Mouse (Mus musculus) cerebellum, postnatal 4 days (tissue): Measurements from ENCODE around the gene Cep68.
"Not testable (repeated sequence)": the region's sequence is repeated elsewhere in the genome, so short reads cannot be mapped to it uniquely, and the experiment has no call there.

Experiments
- DNase-seq, 2 experiments: peaks; one replicate each; pipeline ENCODE4 v3.0.0; 2022; ENCODE audit warnings: low spot score in 2 of 2, mixed read lengths in 1 of 2

Gene Cep68

DNA sequence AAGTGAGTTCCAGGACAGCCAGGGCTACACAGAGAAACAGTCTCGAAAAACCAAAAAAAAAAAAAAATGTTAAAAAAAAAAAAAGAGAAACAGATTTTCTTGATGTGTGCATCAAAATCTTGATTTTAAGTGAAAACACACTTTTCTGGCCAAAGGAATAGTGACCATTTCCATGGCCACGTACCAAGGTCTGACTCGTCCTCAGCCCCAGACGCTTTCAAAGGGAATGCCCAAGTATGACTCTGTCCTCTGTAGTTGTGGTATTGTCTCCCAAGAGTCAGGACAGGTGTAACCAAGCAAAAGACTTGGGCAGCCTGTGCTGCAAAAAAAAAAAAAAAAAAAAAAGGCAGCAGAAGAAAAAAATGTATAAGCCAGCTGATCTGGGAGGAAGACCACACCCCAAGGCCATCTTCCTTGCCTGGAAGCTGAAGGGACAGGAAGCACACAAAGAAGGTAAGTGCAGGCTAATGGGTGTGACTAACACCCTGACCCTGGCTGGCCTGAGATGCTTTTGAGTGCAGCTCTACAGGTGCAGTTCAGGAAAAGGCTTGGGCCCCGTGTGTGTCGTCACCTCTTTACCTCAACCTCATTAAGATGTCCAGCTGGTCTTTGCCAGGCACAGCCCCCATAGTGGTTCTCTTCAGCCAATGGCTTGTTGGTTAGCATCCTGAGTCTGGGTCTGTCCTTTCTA, 6.7 kb downstream of the Cep68 start:
- no peak for DNase-seq

DNA sequence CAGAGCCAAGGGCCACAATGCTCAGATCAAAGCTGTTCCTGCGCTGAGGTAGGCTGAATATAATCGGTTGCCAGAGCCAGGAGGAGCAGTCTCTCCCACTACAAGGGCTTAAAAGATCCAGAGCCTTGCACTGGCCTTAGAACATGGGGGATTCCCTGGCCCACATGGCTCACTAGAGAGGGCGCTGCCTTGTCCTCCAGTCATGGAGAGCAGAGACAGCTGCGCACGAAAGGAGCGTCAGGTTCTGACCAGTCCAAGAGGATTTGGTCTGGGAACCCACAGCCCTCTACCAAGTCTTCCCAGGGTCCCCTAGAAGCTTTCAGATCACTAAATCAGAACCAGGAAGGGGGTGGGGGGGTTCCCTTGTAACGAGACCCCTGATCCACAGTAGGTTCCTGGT, 7.9 kb downstream of the Cep68 start:
- no peak for DNase-seq

DNA sequence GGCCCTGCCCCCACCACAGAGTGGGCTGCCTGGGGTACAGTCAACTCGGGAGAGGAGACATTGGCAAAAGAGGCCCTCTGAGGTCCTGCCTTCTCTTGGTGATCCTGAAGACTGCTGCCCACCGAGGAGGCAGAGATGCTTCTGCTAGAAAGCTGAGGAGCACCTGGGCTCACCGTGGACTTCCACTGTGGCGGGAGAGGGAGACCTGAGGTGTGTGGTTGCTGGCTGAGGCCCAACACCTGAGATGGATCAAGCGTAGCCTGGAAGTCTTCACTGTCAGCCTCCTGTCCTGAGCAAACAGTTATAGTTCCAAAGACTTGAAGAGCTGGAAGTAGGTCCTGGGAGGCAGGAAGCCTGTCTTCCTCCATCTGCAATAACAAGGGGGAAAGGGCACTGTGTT, 8.9 kb downstream of the Cep68 start:
- DNase-seq, result no peak

DNA sequence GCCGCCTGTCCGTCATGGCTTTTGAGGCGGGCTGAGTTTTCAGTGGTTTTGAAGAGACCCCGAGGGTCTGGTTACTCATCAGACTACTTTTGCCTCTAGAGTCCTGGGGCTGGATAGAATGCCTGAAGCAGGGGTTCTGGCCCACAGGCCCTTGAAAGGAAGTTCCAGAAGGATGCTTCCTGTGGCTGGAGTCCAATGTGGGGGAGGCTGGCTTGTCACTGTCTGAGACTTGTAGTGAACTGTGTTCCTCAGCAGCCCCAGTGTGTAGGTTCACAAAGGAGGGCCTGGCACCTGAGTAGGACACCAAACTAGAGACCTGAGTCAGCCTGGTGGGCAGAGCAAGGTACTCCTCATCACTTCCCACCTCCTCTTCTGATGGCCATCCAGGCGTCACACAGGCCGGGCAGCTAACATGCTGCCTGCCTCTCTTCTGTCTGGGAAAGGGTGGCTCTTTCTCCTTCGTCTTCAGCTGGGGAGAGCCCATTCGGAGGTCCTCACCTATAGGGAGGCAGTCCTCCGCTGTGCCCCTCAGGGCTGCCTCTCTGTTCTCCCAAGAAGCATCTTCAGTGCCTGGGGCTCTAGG, 9.9 kb downstream of the Cep68 start:
- no peak for DNase-seq

DNA sequence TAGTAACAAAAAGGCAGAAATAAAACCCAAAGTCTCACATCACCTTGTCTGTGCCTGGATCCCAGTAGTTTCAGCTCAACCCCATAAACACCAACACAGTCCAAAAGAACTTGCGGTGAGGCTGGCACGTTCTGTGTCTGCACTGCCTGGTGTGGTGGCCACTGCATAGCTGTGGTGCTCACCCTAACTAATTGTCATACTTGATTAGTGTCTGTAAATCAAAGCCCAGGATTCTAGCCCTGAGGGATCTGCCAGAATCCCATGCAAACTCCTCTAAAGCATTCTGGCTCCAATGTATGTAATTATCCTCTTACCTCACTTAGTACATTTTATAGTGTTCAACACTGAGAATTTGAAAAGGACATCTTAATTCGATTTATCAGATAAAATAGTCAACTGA, 11.3 kb downstream of the Cep68 start:
- DNase-seq, result no peak

DNA sequence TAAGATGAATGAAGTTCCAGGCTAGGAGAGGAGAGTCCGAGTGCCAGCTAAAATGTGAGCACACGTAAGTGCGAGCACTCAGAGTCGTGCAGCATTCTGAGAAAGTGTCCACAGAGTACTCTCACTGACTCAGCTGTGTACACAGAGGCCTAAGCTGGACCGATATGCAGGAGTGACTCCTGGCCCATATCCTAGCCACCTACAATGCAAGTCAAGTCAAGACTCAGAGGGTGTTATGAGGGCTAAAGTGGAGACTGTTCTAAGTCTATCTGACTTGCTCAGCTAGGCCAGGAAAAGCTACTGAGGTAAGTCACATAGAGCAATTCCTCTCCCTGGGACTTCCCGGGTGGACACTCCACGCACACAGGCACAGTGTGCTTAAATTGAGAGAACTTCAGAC, 12.2 kb downstream of the Cep68 start:
- no peak for DNase-seq

DNA sequence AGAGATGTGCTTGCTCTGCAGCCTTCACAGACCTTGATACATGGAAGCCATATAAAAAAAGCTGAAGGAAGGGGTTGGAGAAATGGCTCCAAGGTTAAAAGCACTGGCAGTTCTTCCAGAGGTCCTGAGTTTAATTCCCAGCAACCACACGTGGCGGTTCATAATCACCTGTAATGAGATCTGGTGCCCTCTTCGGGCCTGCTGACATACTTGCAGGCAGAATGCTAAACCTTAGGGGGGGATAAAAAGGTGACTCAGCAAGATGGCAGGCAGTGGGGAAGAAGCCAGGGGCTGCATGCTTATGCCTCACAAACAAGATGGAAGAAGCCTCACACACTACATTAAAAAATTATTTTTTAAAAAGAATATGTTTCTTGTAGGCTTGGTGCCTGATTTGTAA, 15.0 kb downstream of the Cep68 start:
- DNase-seq, result no peak

DNA sequence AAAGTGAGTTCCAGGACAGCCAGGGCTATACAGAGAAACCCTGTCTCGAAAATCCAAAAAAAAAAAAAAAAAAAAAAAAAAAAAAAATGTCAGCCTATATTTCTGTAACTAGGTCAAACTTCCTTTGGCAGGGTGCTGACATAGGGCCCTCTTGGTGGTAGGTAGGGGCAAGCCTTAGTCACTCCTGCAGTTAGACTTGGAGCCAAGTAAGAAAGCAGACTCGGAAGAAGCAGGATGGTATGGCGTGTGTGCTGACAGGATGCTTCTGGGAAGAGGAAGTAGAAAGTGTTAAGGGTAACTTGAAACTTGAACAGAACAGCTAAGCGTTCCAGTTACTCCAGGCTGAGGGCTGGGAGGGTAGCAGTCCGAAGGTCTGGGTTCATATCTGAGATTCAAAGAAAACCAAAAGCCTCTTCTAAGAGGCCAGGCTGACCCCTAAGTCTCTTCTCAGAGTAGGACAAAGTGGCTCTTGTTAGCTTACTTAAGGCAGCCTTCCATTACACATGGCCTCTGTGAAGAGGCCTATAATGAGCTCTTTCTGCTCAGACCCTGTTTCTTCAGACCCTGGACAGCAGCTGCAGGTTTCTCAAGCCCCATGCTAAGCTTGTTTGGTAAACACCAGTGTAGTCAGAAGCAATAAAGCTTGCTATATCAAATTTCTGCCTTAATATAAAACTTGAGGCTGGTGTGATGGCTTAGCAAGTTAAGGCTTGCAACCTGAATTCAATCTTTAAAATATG, 17.0 kb downstream of the Cep68 start:
- no peak for DNase-seq

DNA sequence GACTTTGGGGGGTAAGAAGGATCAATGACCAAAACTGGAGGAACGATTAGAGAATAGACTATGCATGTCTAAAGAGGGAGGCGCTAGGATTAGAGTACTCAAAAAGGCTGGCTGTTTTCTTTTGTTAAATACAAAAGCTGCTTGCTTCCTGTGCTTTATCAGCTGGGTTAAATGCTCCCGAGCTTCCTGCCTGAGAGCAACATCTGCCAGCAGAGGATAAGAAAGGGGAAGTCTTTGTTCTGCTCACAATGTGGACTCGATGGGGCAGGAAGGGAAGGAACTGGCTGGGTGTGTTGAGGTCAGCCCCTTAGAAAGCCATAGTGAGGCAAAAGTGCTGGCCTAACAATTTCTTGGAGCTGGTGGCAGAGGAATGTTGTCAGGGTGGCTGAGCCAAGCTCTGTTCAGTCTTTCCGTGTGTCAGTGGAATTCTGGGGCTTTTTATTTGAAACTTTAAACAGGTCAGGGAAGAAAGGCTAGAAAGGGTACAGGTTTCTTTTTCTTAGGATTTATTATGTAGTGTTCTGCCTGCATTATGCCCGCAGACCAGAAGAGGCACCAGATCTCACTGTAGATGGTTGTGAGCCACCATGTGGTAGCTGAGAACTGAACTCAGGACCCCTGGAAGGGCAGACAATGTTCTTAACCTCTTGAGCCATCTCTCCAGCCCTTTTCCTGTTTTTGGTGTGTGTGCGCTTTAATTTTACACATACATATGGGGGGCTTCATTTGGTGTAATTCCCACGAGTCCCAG, 17.9 kb downstream of the Cep68 start:
- DNase-seq, result no peak

DNA sequence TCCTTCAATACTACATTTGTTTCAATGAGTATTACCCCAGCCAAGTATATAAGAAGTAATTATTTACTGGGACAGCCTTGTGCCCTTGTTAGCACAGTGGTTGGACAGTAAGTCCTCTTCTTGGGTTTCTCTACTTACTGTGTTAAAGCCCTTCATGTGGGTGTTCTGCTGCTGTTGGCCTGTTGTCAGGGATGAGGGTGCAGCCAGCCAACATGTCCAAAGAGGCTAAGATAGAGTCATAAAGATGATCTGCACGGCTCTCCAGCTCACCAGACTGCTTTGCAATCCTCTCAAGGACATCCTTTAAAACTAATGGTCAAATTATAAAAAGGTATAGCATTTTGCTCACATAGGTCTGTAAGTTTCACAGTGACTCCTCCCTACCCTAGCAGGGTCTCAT, 18.9 kb downstream of the Cep68 start:
- no peak for DNase-seq

DNA sequence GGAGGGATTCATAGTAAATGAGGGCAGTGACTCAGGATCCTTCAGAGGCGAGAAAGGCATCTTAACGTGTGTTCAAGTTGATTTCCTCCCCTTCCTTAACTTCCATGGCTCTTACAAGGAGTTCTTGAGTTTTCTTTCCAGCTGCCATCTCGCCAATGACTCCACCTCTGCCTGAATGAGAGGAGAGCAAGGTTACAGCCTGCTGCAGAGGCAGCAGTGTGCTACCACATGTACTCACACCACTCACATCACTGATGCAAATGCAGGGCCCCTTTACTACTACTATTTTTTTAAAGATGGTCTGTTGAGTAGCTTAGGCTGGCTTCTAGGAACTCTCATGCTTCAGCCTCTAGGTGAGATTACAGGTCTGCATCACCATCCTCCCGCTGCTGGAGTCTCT, 19.9 kb downstream of the Cep68 start:
- no peak for DNase-seq

DNA sequence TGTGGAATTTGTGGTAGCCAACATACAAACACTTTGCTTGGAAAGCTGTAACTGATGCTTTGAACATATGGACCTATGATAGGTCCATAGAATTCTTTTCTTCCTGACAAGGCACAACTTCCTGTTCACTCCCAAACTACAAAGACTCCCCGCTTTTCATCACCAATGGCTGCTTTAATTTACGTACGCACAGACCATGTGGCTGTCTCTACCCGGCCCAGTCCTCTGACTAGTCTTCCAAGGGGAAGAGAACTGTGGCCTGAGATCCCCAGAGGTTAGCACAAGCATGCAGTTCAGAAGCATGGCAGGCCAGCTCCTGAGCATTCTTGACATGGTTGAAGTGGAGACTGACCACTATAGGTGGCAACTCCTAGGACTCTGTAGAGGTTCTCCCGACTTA, 20.6 kb downstream of the Cep68 start:
- no peak for DNase-seq

DNA sequence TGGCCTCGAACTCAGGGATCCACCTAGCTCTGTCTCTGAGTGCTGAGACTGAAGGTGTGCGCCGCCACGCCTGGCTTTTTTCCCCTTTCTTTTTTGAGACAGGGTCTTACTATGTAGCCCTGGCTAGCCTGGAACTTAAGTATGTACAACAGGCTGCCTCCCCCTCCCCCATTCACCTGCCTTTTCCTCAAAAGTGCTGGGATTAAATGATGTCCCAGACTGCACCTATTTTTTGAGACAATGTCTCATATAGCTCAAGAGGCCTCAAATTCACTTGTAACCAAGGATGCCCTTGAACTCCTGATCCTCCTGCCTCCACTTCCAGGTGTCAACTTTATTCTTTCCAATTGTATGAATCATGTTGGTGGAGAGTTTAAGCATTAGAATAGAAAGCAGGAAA, 23.3 kb downstream of the Cep68 start:
- no peak for DNase-seq

DNA sequence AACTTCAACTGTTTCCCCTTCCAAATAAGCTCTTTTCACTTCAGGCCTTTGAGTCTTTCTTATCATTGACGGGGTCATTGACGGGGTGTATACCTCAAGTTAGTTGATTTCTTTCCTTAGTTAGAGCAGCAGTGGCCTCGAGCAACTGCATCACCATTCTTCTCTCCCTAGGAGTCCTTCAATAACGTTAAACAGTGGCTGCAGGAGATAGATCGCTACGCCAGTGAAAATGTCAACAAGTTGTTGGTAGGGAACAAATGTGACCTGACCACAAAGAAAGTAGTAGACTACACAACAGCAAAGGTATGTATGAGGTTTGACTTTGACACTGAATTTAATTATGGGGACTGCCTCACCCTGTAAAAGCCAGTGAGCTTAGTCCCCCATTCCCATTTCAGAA, 25.0 kb downstream of the Cep68 start:
- no peak for DNase-seq

DNA sequence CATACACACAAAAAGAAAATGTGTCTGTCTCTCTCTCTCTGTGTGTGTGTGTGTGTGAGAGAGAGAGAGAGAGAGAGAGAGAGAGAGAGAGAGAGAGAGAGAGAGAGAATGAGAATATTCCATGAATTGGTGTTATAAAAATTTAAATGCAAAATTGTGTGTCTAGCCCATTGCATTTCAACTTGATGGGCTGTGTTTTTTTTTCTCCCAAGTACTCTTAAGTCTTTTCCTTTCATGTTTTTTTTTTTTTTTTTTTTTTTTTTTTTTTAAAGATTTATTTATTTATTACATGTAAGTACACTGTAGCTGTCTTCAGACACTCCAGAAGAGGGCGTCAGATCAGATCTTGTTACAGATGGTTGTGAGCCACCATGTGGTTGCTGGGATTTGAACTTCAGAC, 27.6 kb downstream of the Cep68 start:
- DNase-seq, result not testable (repeated sequence)

DNA sequence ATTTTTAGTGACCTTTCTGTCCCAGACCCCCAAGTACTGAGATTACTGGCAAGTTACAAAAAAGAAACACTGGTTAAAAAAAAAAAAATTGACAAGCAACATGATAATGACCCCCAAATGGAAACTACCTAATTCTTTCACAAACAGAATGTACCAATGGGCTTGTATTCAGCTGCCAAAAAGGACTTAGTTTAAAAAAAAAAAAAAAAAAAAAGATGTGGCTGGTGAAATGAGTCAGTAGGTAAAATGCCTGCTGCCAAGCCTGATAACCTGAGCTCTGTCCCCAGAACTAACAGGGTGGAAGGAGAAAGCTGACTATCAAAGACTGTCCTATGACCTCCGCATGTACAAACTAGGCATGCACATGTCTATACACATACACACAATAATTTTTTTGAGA, 32.0 kb downstream of the Cep68 start:
- no peak for DNase-seq

DNA sequence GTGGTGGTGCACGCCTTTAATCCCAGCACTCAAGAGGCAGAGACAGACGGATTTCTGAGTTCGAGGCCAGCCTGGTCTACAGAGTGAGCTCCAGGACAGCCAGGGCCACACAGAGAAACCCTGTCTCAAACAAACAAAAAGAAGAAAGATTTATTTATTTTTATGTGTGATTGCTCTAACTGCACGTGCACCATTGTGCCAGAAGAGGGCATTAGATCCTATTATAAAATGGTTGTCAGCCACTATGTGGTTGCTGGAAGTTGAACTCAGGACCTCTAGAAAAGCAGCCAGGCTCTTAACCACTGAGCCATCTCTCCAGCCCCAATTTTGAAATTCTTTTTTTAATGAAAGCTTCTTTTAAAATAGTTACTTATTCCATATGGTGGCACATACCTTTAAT, 32.8 kb downstream of the Cep68 start:
- no peak for DNase-seq

DNA sequence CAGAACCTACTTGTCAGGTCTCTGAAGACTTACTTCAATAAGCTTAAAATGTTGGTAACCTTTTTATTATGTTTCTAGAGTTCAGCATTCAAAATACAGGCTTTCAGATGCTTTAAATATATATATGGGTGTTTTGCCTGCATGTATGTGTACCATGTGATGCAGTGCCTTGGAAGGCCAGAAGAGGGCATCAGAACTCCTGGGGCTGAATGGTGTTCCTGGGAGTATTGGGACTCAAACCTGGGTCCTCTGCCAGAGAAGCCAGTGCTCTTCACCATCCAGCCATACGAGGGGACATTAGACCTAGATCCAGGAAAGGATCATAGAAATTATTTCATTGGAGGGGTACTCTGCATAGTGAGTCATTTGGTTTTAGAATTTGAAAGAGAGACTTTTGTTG, 34.5 kb downstream of the Cep68 start:
- no peak for DNase-seq

DNA sequence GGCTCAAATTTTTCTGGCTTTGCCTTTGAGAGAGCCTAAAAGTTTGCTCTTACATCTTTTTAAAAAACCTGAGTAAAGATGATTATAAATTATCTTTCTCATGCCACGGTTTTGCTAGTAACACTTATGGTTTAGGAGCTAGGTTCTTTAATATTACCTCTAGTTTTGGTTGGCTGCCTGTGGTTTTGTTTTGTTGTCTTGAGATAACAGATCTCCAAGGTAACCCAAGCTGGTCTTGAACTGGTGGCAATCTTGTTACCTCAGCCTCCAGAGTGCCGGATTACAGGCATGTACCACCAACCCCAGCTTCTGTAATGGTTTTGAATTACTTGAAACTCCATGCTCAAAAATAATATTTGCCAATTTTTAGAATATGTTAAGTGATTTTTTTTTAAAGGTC, 37.4 kb downstream of the Cep68 start:
- no peak for DNase-seq

DNA sequence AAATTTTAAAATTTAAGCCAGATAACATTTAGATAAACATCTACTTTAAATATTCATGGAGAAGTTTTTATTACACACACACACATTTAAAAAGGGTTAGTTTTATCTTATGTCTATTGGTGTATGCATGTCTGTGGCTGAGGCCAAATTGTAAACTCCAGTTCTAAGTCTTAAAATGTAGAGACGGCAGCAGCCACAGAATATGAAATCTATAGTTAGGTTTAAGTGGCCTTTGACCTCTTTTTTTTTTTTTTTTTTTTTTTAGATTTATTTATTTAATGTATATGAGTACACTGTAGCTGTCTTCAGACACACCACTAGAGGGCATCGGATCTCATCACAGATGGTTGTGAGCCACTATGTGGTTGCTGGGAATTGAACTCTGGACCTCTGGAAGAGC, 41.6 kb downstream of the Cep68 start:
- no peak for DNase-seq

DNA sequence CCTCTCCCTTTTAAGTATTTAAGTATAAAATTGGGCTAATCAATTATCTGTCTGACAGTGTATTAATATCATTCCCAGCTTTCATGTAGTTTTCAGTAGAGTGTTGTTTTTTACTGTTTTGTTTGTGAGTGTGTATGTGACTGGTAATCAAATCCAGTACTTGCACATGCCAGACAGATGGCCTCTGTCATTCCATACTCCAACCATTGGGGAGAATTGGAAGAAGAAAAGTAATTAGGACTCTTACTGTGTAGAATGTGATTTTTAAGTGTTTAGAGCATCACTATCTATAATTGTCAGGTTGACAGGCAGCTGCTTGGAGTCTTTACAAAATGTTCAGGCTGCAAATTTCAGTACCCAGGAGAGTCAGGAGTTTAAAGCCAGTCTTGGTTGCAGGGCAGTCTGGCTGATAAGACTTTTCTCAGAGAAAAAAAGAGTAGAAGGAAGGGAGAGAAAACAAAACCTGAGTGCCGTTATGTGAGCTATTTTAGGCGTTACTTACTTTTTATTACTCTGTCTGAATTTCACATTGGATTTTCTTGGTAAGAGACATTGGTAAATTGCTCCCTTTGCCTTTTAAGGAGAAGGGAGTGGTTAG, 42.5 kb downstream of the Cep68 start:
- DNase-seq, result no peak

DNA sequence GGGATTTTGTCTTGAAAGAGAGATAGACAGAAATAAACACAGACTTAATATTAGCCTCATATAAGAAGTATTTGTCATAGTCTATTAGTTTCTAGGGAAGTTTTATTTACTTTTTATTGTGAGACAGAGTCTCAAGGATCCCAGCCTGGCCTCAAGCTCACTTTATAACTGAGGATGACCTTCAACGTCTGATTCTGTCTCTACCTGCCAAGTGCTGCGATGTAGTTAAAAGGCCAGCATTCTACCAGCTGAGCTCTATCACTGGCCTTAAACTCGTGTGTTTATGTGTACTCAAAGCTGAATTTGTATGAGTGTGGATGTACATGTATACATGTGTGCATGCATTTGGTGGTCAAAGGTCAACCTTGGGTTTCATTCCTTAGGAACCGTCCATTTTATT, 43.7 kb downstream of the Cep68 start:
- DNase-seq, result no peak
